Mouse (Mus musculus): ENCODE data around the gene Utp4. TPM values are rescaled to one million over a fixed set of nuclear protein-coding genes. Genes with fewer than 3 reads are reported as not detected.

Utp4 gene
- polyA plus RNA-seq, 2 experiments from 2014 or later: 40.0 to 54.3 TPM

- ATAC-seq: peak; percentile 53
These were observed 43.8 kb downstream of the Utp4 start for GRCm38 (mm10) chr8:106937081-106937800.

- no peak for ATAC-seq
These were observed 48.4 kb downstream of the Utp4 start for GRCm38 (mm10) chr8:106941806-106942205.

- no peak for ATAC-seq
These were observed 50.5 kb downstream of the Utp4 start for GRCm38 (mm10) chr8:106943874-106944418.

- ATAC-seq: no peak
These were observed 51.3 kb downstream of the Utp4 start for GRCm38 (mm10) chr8:106944756-106945155.

- peak; percentile 36 for ATAC-seq
These were observed 55.3 kb downstream of the Utp4 start for GRCm38 (mm10) chr8:106948678-106949243.

GRCm38 (mm10) chr8:106951707-106952106 lies 58.3 kb downstream of the Utp4 start:
- no peak for ATAC-seq

GRCm38 (mm10) chr8:106953571-106953970 lies 60.1 kb downstream of the Utp4 start:
- ATAC-seq: no peak

GRCm38 (mm10) chr8:106957086-106957485 lies 63.6 kb downstream of the Utp4 start:
- ATAC-seq: no peak

GRCm38 (mm10) chr8:106958212-106958611 lies 64.8 kb downstream of the Utp4 start:
- ATAC-seq: no peak

- ATAC-seq: no peak
These were observed 66.2 kb downstream of the Utp4 start for GRCm38 (mm10) chr8:106959626-106960025.

GRCm38 (mm10) chr8:106962322-106962721 lies 68.9 kb downstream of the Utp4 start:
- ATAC-seq: no peak

- no peak for ATAC-seq
These were observed 69.9 kb downstream of the Utp4 start for GRCm38 (mm10) chr8:106963365-106963764.

GRCm38 (mm10) chr8:106964573-106964972 lies 71.1 kb downstream of the Utp4 start:
- no peak for ATAC-seq

GRCm38 (mm10) chr8:106969964-106970363 lies 76.5 kb downstream of the Utp4 start:
- no peak for ATAC-seq

GRCm38 (mm10) chr8:106971916-106972315 lies 78.5 kb downstream of the Utp4 start:
- ATAC-seq: no peak

Other genes with a start within 250 kb of the Utp4 start
- gene Tango6, start 210.6 kb upstream of the Utp4 start, polyA plus RNA-seq (2017; shearing (Covaris generic)): 1 to 10 TPM; 5.7 to 6.3 TPM
- gene Has3, start 23.4 kb upstream of the Utp4 start, polyA plus RNA-seq (2017; shearing (Covaris generic)): under 1 TPM; 0.43 to 0.44 TPM
- gene Sntb2, start 42.1 kb downstream of the Utp4 start, polyA plus RNA-seq (2017; shearing (Covaris generic)): 1 to 10 TPM; 3.1 to 6.1 TPM
- gene Vps4a, start 137.6 kb downstream of the Utp4 start, polyA plus RNA-seq (2017; shearing (Covaris generic)): 10 to 100 TPM; 32.8 to 33.1 TPM
- gene Pdf, start 155.0 kb downstream of the Utp4 start, polyA plus RNA-seq (2017; shearing (Covaris generic)): 1 to 10 TPM; 3.8 to 4.9 TPM
- 10 to 100 TPM; 10.8 to 11.4 TPM for gene Cog8, start 163.1 kb downstream of the Utp4 start, polyA plus RNA-seq (2017; shearing (Covaris generic))
- gene Nip7, start 163.2 kb downstream of the Utp4 start, polyA plus RNA-seq (2017; shearing (Covaris generic)): 10 to 100 TPM; 67.9 to 87.2 TPM
- not detected for gene Tmed6, start 172.0 kb downstream of the Utp4 start, polyA plus RNA-seq (2017; shearing (Covaris generic))
- gene Terf2, start 202.9 kb downstream of the Utp4 start, polyA plus RNA-seq (2017; shearing (Covaris generic)): 10 to 100 TPM; 11.2 TPM